Mouse (Mus musculus) neural tube, embryonic 13.5 days (tissue): ENCODE results near the gene Ppt2. TPM values are rescaled to one million over a fixed set of nuclear protein-coding genes. Genes with fewer than 3 reads are reported as not detected.

Source experiments
- ATAC-seq: fragments of 200-750 bp; cut with Nextera tagmentation; 2 replicates; pipeline ENCODE4 v1.8.0; 2017; ENCODE audit warnings: low read depth, mild to moderate bottlenecking, moderate TSS enrichment, moderate library complexity
- H3K27ac ChIP-seq: fragments of 300-500 bp; sonication (generic); replicated peaks from 2 replicates; pipeline ENCODE4 v1.5.1; 2015; ENCODE audit warnings: moderate library complexity, mild to moderate bottlenecking, inconsistent platforms
- H3K27me3 ChIP-seq: fragments of 300-500 bp; sonication (generic); 2 replicates; pipeline ENCODE4 v1.6.1; 2015; ENCODE audit warnings: mild to moderate bottlenecking, inconsistent platforms
- H3K36me3 ChIP-seq: fragments of 300-500 bp; sonication (generic); 2 replicates; pipeline ENCODE4 v1.6.1; 2015; ENCODE audit warnings: mild to moderate bottlenecking, inconsistent platforms
- H3K4me1 ChIP-seq: fragments of 300-500 bp; sonication (generic); replicated peaks from 2 replicates; pipeline ENCODE4 v1.6.1; 2015; ENCODE audit warnings: inconsistent platforms
- H3K4me2 ChIP-seq: fragments of 300-500 bp; sonication (generic); 2 replicates; pipeline ENCODE4 v1.6.1; 2015; ENCODE audit warnings: inconsistent platforms, mild to moderate bottlenecking, moderate library complexity
- H3K4me3 ChIP-seq: fragments of 300-500 bp; sonication (generic); 2 replicates; pipeline ENCODE4 v1.5.1; 2015; ENCODE audit warnings: mild to moderate bottlenecking, inconsistent platforms
- H3K9ac ChIP-seq: fragments of 300-500 bp; sonication (generic); 2 replicates; pipeline ENCODE4 v1.6.1; 2015; ENCODE audit warnings: moderate library complexity, mild to moderate bottlenecking, inconsistent platforms
- H3K9me3 ChIP-seq: fragments of 300-500 bp; sonication (generic); 2 replicates; pipeline ENCODE4 v1.6.1; 2016; ENCODE audit warnings: inconsistent platforms
- WGBS: fragments of 180-500 bp; shearing (Covaris S2); methylation state at CpG from one replicate; pipeline ENCODE4 v1.1.7; 2015; 5-methylcytosine and 5-hydroxymethylcytosine counted together
- polyA plus RNA-seq: library from polyadenylated mRNA; unstranded; fragments of >200 nt; fragmentation: Nextera tagmentation; extraction: Ambion mirVana; gene quantifications from 2 replicates; pipeline ENCODE4 v1.2.1, GENCODE M21; 2015

The Ppt2 gene
- polyA plus RNA-seq, 1 experiment from 2014 or later, result 25.0 TPM

DNA sequence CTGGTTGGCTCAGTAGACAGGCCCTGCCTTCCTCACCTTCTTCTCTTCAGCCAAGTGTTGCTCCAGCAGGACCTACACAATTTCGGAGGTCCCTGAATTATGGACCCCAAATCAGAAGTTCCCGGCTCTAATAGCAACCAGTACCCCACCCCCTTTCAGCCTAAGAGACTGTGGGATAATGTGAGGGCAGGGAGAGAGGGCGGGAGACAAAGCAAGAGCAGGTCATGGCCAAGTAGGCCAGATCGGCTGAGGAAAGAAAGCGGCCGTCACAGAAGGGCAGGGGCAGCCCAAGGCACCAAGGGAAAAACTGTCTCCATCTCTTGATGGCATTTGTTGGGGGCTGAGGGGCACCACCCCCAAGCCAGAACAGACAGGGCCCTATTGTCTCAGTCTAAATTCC, 12.4 kb downstream of the Ppt2 start, which contains the start of gene Egfl8:
Egfl8 (minus strand) TSS at position 101 of the 400 bp plus-strand sequence.
- Histone ChIP-seq H3K9me3 (no peaks in the 10 kb centered on the region), H3K36me3 (peaks cover 78% of the 10 kb centered on the region), H3K4me1 (no peaks in the 10 kb centered on the region), H3K27ac (peak within 1 kb of the TSS; percentile 25), H3K4me3 (peak within 1 kb of the TSS; percentile 6), H3K4me2 (peak within 1 kb of the TSS; percentile 26; the same call in 1 of the 2 replicates), H3K27me3 (no peaks in the 10 kb centered on the region), H3K9ac (0 out of 2 replicates have a peak within 1 kb of the TSS, but pooled peaks have one; percentile 26)
- no peak for ATAC-seq
- 66% methylated on average over 6 of the region's 6 CpGs for WGBS

- Histone ChIP-seq H3K27ac (0 out of 2 replicates have a peak overlapping the region, but pooled peaks have one; percentile 3), H3K27me3 (no peaks in the 10 kb centered on the region), H3K4me2 (peak overlapping the region; percentile 26; the same call in 1 of the 2 replicates), H3K9me3 (no peaks in the 10 kb centered on the region), H3K4me1 (peaks cover 4% of the 10 kb centered on the region), H3K36me3 (peaks cover 74% of the 10 kb centered on the region), H3K9ac (no peak overlapping the region), H3K4me3 (no peak overlapping the region)
- WGBS, result 93% methylated on average over 10 of the region's 10 CpGs
- no peak for ATAC-seq
Observed at GRCm38 (mm10) chr17:34613830-34614229, 14.5 kb downstream of the Ppt2 start.

DNA sequence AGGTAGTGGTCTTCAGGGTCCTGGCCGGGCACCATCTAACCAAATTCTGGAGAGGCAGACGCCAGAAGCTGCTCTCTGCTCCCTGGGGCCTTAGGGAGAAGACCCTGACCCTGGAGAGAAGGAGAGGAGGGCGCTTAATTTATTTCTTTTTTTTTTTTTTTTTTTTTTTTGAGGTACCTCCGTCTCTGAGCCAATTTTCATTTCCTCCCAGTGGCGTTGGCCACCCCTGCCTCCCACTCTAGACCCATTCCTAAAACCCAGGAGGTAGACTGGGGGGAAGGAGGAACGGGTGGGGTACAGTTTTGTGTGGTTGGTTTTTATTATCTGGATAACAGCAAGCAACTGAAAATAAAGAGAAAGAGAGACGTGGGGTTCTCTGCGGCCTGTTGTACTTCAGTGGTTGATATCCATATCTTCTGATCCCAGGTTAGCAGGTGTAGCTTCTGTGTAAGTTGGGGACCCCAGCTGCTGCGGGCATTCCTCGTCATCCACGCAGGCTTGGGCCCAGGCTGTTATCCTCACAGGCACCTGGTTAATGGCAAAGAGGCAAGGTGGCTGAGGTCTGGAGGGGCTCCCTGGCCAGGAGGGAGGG, 15.2 kb downstream of the Ppt2 start:
- no peak overlapping the region for H3K9ac ChIP-seq
- WGBS, result 88% methylated on average over 11 of the region's 11 CpGs
- H3K36me3 ChIP-seq, result peaks cover 74% of the 10 kb centered on the region
- H3K27ac ChIP-seq, result no peak overlapping the region
- H3K9me3 ChIP-seq, result no peaks in the 10 kb centered on the region
- no peaks in the 10 kb centered on the region for H3K27me3 ChIP-seq
- H3K4me2 ChIP-seq, result no peak overlapping the region
- no peak for ATAC-seq
- H3K4me3 ChIP-seq, result no peak overlapping the region
- H3K4me1 ChIP-seq, result peaks cover 11% of the 10 kb centered on the region

- H3K36me3 ChIP-seq, result peaks cover 59% of the 10 kb centered on the region
- H3K9ac ChIP-seq, result no peak overlapping the region
- no peaks in the 10 kb centered on the region for H3K27me3 ChIP-seq
- no peak overlapping the region for H3K4me3 ChIP-seq
- 95% methylated on average over 8 of the region's 8 CpGs for WGBS
- peaks cover 30% of the 10 kb centered on the region for H3K4me1 ChIP-seq
- H3K9me3 ChIP-seq, result no peaks in the 10 kb centered on the region
- ATAC-seq, result no peak
- H3K4me2 ChIP-seq, result no peak overlapping the region
- no peak overlapping the region for H3K27ac ChIP-seq
Observed at GRCm38 (mm10) chr17:34611050-34611449, 17.3 kb downstream of the Ppt2 start.

- no peak overlapping the region for H3K27ac ChIP-seq
Observed at GRCm38 (mm10) chr17:34607997-34608396, 20.3 kb downstream of the Ppt2 start.

GRCm38 (mm10) chr17:34606186-34607039, 21.9 kb downstream of the Ppt2 start:
- Histone ChIP-seq H3K9me3 (no peaks in the 10 kb centered on the region), H3K4me2 (peak overlapping the region; percentile 99), H3K27ac (peak overlapping the region; percentile 93), H3K9ac (peak overlapping the region; percentile 99), H3K4me1 (peaks cover 56% of the 10 kb centered on the region), H3K4me3 (peak overlapping the region; percentile 78), H3K36me3 (peaks cover 22% of the 10 kb centered on the region), H3K27me3 (no peaks in the 10 kb centered on the region)
- 16% methylated on average over 32 of the region's 32 CpGs for WGBS
- no peak for ATAC-seq

More at GRCm38 (mm10) chr17:34607997-34608396, 20.3 kb downstream of the Ppt2 start:
- Histone ChIP-seq H3K9me3 (no peaks in the 10 kb centered on the region), H3K27me3 (no peaks in the 10 kb centered on the region), H3K4me1 (peaks cover 41% of the 10 kb centered on the region), H3K4me2 (no peak overlapping the region), H3K9ac (no peak overlapping the region; the same call in 1 of the 2 replicates), H3K36me3 (peaks cover 31% of the 10 kb centered on the region), H3K4me3 (0 out of 2 replicates have a peak overlapping the region, but pooled peaks have one; percentile 78)
- ATAC-seq, result no peak
- 83% methylated on average over 7 of the region's 7 CpGs for WGBS

DNA sequence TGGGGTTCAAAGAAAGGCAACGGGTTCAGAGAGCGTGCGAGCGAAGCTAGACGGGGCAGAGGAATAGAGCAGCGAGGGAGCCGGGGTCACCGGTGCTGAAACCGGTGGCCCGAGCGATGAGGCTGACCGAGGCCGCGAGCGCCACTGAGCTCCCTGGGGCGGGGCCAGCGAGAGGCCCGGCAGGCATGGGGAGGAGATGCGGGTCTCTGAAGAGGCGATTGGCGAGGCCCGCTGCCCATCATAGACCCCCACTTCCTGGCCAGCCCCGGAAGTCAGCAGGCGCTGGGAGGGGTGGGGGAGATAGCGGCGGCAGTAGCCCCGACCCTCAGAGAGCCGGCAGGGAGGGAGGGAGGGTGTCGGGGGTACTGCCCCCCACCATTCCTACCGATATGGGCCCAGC, 22.7 kb downstream of the Ppt2 start:
- peaks cover 21% of the 10 kb centered on the region for H3K36me3 ChIP-seq
- under 1% methylated on average over 28 of the region's 30 CpGs for WGBS
- peaks cover 56% of the 10 kb centered on the region for H3K4me1 ChIP-seq
- H3K27me3 ChIP-seq, result no peaks in the 10 kb centered on the region
- H3K9ac ChIP-seq, result peak overlapping the region; percentile 99
- peak overlapping the region; percentile 99 for H3K4me2 ChIP-seq
- H3K4me3 ChIP-seq, result peak overlapping the region; percentile 78
- no peaks in the 10 kb centered on the region for H3K9me3 ChIP-seq
- peak; percentile 34 for ATAC-seq
- H3K27ac ChIP-seq, result peak overlapping the region; percentile 93

- no peak for ATAC-seq
- Histone ChIP-seq H3K27ac (peak overlapping the region; percentile 93), H3K9me3 (no peaks in the 10 kb centered on the region), H3K9ac (peak overlapping the region; percentile 99), H3K27me3 (no peaks in the 10 kb centered on the region), H3K36me3 (peaks cover 23% of the 10 kb centered on the region), H3K4me3 (peak overlapping the region; percentile 78), H3K4me1 (peaks cover 56% of the 10 kb centered on the region), H3K4me2 (peak overlapping the region; percentile 99)
- 9% methylated on average over 24 of the region's 24 CpGs for WGBS
Observed at GRCm38 (mm10) chr17:34604511-34605237, 23.6 kb downstream of the Ppt2 start.

DNA sequence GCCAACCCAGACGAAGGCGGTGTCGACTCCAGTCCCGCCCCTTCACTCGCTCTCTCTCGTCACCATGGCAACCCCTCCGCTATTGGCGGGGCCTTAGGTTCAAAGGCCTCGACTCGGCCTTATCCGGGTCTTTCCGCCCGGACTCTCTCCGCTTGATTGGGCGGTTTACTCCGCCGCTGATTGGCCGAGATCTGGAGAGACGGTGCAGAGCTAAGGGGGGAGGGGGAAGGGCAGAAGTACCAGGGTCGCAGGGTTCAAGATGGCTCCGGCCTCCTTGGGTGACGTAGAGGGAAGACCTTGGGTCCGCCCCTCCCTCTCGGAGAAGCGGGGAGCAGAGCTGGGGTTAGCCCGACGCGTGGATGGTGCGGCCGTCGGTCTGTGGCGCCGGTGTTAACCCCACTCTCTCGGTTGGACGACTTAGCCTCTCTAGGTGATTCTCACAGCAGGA, 24.2 kb downstream of the Ppt2 start, which contains the start of gene Agpat1:
Agpat1 (plus strand) TSS at position 202 of the 448 bp plus-strand sequence.
- under 1% methylated on average over 35 of the region's 35 CpGs for WGBS
- peak; percentile 90 for ATAC-seq
- H3K36me3 ChIP-seq, result peaks cover 23% of the 10 kb centered on the region
- H3K27me3 ChIP-seq, result no peaks in the 10 kb centered on the region
- no peaks in the 10 kb centered on the region for H3K9me3 ChIP-seq
- peak within 1 kb of the TSS; percentile 99 for H3K9ac ChIP-seq
- H3K4me3 ChIP-seq, result peak within 1 kb of the TSS; percentile 78
- peak within 1 kb of the TSS; percentile 93 for H3K27ac ChIP-seq
- H3K4me1 ChIP-seq, result peaks cover 54% of the 10 kb centered on the region
- peak within 1 kb of the TSS; percentile 99 for H3K4me2 ChIP-seq

GRCm38 (mm10) chr17:34603375-34604060, 24.8 kb downstream of the Ppt2 start, which contains the start of gene Rnf5:
Gene Rnf5, minus strand, starts transcription at chr17:34603690.
- peak within 1 kb of the TSS; percentile 99 for H3K9ac ChIP-seq
- H3K4me1 ChIP-seq, result peaks cover 49% of the 10 kb centered on the region
- peak within 1 kb of the TSS; percentile 78 for H3K4me3 ChIP-seq
- WGBS, result under 1% methylated on average over 30 of the region's 30 CpGs
- peak; percentile 95 for ATAC-seq
- peaks cover 23% of the 10 kb centered on the region for H3K36me3 ChIP-seq
- peak within 1 kb of the TSS; percentile 99 for H3K4me2 ChIP-seq
- H3K27me3 ChIP-seq, result no peaks in the 10 kb centered on the region
- peak within 1 kb of the TSS; percentile 93 for H3K27ac ChIP-seq
- H3K9me3 ChIP-seq, result no peaks in the 10 kb centered on the region

- WGBS, result 92% methylated on average over 12 of the region's 12 CpGs
- ATAC-seq, result no peak
- peak overlapping the region; percentile 74; the same call in 1 of the 2 replicates for H3K4me3 ChIP-seq
- no peak overlapping the region for H3K27ac ChIP-seq
- H3K4me1 ChIP-seq, result peaks cover 41% of the 10 kb centered on the region
- no peaks in the 10 kb centered on the region for H3K27me3 ChIP-seq
- H3K9ac ChIP-seq, result no peak overlapping the region
- H3K4me2 ChIP-seq, result peak overlapping the region; percentile 93
- H3K36me3 ChIP-seq, result peaks cover 23% of the 10 kb centered on the region
- H3K9me3 ChIP-seq, result no peaks in the 10 kb centered on the region
Observed at GRCm38 (mm10) chr17:34601796-34602195, 26.5 kb downstream of the Ppt2 start.
